Mouse (Mus musculus) C2C12 (cell line): ENCODE data around the gene Pik3cg.

Experiments used
- CEBPB ChIP-seq: IDR thresholded peaks from one replicate; pipeline ENCODE4 v1.6.1; 2011; ENCODE audit warnings: low read depth, mild to moderate bottlenecking, control low read depth, moderate library complexity
- CTCF ChIP-seq: IDR thresholded peaks from one replicate; pipeline ENCODE4 v1.5.1; 2011; ENCODE audit not compliant: control insufficient read depth, insufficient read depth, insufficient read length
- MYOD1 ChIP-seq: IDR thresholded peaks from one replicate; pipeline ENCODE4 v1.6.1; 2011; ENCODE audit warnings: low read depth; ENCODE audit not compliant: control insufficient read depth, insufficient read length
- USF1 ChIP-seq: IDR thresholded peaks from one replicate; pipeline ENCODE4 v1.6.1; 2011; ENCODE audit warnings: low read depth, mild to moderate bottlenecking, control low read depth, moderate library complexity

DNA sequence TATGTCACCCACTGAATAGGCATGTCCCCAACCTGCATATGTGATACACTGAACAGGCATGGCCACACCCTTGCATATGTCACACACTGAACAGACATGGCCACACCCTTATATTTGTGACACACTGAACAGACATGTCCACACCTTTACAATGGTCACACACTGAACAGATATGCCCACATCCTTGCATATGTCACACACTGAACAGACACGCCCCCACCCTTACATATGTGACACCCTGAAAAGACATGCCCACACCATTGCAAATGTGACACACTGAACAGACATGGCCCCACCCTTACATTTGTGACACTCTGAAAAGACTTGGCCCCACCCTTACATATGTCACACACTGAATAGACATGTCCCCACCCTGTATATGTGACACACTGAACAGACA is 35.1 kb upstream of the Pik3cg start:
- TF ChIP-seq USF1 = no peak
- no peak for TF ChIP-seq CTCF
- TF ChIP-seq CEBPB = no peak
- no peak for TF ChIP-seq MYOD1
